In the genomic region with DNA sequence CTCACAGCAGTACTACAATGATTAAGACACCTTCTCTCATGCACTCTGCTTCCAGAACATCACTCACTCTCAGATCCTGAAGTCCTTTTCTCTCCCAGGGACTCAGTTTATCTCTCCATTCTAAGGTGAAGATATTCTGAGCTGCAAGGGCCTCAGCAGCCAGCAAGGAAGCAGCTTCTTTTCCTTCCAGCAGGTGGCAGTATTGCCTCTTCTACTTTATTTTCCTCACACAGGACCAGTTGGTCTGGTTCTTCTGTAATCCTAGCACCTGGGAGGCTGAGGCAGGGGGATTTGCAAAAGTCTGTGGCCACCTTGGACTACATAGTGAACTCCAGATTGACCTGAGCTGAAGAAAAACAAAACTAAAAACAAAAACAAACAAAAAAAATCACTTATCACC, we compare ENCODE assay signal across 2 mouse cellular contexts.
TF ChIP-seq lines count a peak whose summit lies in the region.

No protein-coding gene starts in this region.

TF ChIP-seq in C2C12, 6 proteins besides CTCF, POLR2A, EP300 and RAD21:
- TF ChIP-seq MYOG (IDR thresholded peaks at IDR 0.05; ENCODE audit: control insufficient read depth, extremely low read depth, insufficient read length) (no peak), FOSL1 (IDR thresholded peaks at IDR 0.05; ENCODE audit: insufficient read depth, low read length, poor library complexity, severe bottlenecking) (no peak), CEBPB (IDR thresholded peaks at IDR 0.05; ENCODE audit: low read depth) (no peak), MAX (IDR thresholded peaks at IDR 0.05) (no peak), MYOD1 (IDR thresholded peaks at IDR 0.05; ENCODE audit: control insufficient read depth, insufficient read length, low read depth) (no peak), USF1 (IDR thresholded peaks at IDR 0.05; ENCODE audit: low read depth) (no peak)

TF ChIP-seq in MEL, 35 proteins besides CTCF, POLR2A, EP300 and RAD21:
- TF ChIP-seq CHD1 (IDR thresholded peaks at IDR 0.05; ENCODE audit: low read depth, low read length) (no peak), POLR2AphosphoS5 (IDR thresholded peaks at IDR 0.05; ENCODE audit: borderline replicate concordance, low read depth, low read length) (no peak), GATA1 (IDR thresholded peaks at IDR 0.05; ENCODE audit: low read depth, low read length) (no peak), MYB (IDR thresholded peaks at IDR 0.05; ENCODE audit: low read depth, low read length) (no peak), TBP (IDR thresholded peaks at IDR 0.05; ENCODE audit: low read depth, low read length) (no peak), ZMIZ1 (IDR thresholded peaks at IDR 0.05; ENCODE audit: low read depth, low read length) (no peak), TCF12 (IDR thresholded peaks at IDR 0.05; ENCODE audit: low read depth, low read length) (no peak), MEF2A (IDR thresholded peaks at IDR 0.05; ENCODE audit: extremely low read depth, insufficient replicate concordance, low read depth, low read length, poor library complexity, severe bottlenecking) (no peak), USF1 (IDR thresholded peaks at IDR 0.05; ENCODE audit: low read depth, low read length) (no peak), TAL1 (IDR thresholded peaks at IDR 0.05; ENCODE audit: low read length) (no peak), HCFC1 (IDR thresholded peaks at IDR 0.05; ENCODE audit: low read depth, low read length) (no peak), KAT2A (conservative IDR thresholded peaks at IDR 0.05; ENCODE audit: low read depth, low read length) (no peak), ELF1 (IDR thresholded peaks at IDR 0.05; ENCODE audit: low read depth, low read length) (no peak), ZNF384 (IDR thresholded peaks at IDR 0.05; ENCODE audit: low read depth, low read length) (no peak), MAZ (IDR thresholded peaks at IDR 0.05; ENCODE audit: low read depth, low read length) (no peak), MXI1 (IDR thresholded peaks at IDR 0.05; ENCODE audit: low read depth, low read length) (no peak), MYC (IDR thresholded peaks at IDR 0.05; ENCODE audit: low read depth, low read length) (no peak)
TF ChIP-seq in MEL: peak in this region for 0.
